Mouse (Mus musculus) myocyte (in vitro differentiated cells): ENCODE data around the gene Elp5.

Source experiments
- E2F4 ChIP-seq: IDR thresholded peaks from one replicate; pipeline ENCODE4 v1.6.1; 2011; ENCODE audit warnings: mild to moderate bottlenecking, control low read depth, moderate library complexity; ENCODE audit not compliant: insufficient read depth
- MAX ChIP-seq: IDR thresholded peaks from one replicate; pipeline ENCODE4 v1.6.1; 2011; ENCODE audit warnings: low read depth, mild to moderate bottlenecking, control low read depth
- POLR2A ChIP-seq: IDR thresholded peaks from one replicate; pipeline ENCODE4 v1.6.1; 2011; ENCODE audit warnings: low read depth, mild to moderate bottlenecking, control low read depth, moderate library complexity; ENCODE audit not compliant: insufficient read length
- POLR2AphosphoS2 ChIP-seq: IDR thresholded peaks from one replicate; pipeline ENCODE4 v1.6.1; 2011; ENCODE audit warnings: low read depth, control low read depth; ENCODE audit not compliant: insufficient read length
- TCF3 ChIP-seq: IDR thresholded peaks from one replicate; pipeline ENCODE4 v1.6.1; 2011; ENCODE audit warnings: low read depth, control low read depth; ENCODE audit not compliant: insufficient read length
- USF1 ChIP-seq: IDR thresholded peaks from one replicate; pipeline ENCODE4 v1.6.1; 2011; ENCODE audit warnings: low read depth, mild to moderate bottlenecking, control low read depth, moderate library complexity

DNA sequence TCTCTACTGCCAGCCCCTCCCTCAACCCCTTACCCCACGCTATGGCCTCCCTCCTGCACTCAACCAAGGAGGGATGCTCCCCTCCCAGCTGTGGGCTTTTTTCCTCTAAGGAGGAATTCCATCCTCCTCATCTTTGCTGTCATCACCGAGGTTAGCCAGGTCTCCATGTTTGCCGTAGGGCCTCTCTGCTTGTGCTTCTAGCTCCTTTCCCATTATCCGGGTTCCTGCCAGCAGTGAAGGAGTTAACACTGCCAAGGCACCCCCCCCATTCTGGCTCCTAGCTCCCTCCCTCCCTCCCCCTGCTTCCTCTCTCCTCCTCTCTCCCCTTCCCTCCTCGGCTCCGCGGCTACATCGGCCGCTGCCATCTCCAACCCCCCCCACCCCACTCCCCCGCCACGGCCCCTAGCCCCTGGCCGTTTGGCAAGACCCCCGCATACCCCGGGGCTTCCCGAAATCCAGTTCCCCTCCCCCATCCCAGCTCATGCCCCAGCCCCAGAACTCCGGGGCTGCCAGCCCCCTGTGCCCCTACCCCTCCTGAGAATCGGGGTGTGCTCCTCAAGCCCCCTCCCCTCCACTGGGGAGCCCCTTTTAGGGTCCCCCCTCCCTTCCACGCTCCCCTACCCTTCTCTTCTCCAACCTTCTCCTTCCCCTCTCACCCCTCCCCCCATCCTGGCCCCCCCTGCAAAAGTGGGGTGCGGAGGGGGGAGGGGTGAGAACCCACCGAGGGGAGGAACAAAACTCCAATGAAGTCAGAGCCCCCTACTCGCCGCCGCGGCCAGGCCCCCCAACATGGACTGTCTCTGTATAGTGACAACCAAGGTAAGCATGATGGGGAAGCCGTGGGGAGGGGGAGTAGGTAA, 36.0 kb upstream of the Elp5 start:
- TF ChIP-seq POLR2A (no peak), USF1 (no peak), E2F4 (no peak), POLR2AphosphoS2 (no peak), MAX (no peak), TCF3 (no peak)
